Mouse (Mus musculus) T-helper 2 cell (primary cell): Measurements from ENCODE around the gene Plin4.
"Not testable (repeated sequence)": the region's sequence is repeated elsewhere in the genome, so short reads cannot be mapped to it uniquely, and the experiment has no call there.

Source experiments
- in situ Hi-C: fragments of 300-600 bp; cut with MboI, MseI; formaldehyde crosslinking; loops from one replicate; pipeline ENCODE4 v1.15.1; 2025; ENCODE audit warnings: high pct_unique_total_duplicates

Gene Plin4

DNA sequence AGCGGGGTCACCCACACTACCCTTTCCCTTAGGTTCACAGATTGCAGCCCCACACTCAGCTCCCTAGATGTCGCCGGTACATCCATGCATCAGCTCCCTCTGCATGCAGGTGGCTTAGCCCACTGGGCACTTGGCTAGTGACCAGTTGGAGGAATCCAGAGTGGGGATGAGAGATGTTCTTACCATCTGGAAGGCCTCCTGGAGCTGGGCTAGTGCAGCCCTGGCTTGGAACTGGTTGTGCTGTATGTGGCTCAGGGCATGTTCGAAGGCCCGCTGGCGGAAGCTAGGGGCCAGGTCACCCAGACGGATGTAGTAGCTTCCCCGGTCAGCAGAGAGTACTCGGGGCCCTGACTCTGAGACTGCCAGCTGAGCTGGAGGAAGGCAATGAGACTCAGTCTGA, 6.7 kb downstream of the Plin4 start:
- in situ Hi-C loops: loop anchor here (10.0 kb wide), 1 partner anchor 282 kb away; no protein-coding TSS in a partner anchor

DNA sequence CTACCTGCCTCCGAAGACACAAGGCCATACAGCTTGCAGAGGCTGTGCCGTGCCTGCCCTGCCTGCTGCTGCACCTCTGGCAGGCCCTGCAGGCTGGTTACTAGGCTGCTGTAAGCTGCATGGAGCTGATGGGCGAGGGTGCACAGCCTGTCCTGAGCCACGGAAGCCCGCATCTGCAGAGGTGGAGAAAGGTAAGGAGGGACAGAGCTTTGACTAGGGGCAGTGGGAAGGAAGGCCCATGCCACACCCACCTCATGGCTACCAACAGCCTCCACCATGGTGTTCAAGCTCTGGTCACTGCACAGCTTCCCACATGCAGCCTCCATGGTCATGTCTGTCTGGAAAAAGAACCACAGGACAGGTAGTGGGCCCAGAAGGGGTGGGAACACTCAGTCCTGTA, 7.4 kb downstream of the Plin4 start:
- in situ Hi-C loops: loop anchor here (10.0 kb wide), 1 partner anchor 283 kb away; no protein-coding TSS in a partner anchor

DNA sequence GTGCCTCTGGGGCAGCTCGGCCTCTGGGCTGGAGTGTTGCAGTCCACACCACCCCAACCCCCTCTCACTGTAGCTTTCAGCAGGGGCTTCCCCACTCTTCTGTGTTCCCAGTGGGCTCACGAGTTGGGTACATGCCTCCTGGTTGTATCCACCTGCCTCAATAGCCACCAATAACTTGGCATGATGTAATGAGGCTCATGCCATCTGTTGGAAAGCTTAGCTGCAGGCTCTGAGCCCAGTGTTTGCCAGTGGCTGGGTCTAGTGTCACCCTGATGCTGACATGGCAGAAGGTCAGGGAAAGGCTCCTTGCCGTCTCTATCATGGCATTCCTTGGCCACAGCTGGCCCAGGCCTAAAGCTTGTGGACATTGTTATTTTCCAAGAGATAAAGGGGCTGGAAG, 8.8 kb downstream of the Plin4 start:
- in situ Hi-C loops: loop anchor here (10.0 kb wide), 1 partner anchor 284 kb away; no protein-coding TSS in a partner anchor

DNA sequence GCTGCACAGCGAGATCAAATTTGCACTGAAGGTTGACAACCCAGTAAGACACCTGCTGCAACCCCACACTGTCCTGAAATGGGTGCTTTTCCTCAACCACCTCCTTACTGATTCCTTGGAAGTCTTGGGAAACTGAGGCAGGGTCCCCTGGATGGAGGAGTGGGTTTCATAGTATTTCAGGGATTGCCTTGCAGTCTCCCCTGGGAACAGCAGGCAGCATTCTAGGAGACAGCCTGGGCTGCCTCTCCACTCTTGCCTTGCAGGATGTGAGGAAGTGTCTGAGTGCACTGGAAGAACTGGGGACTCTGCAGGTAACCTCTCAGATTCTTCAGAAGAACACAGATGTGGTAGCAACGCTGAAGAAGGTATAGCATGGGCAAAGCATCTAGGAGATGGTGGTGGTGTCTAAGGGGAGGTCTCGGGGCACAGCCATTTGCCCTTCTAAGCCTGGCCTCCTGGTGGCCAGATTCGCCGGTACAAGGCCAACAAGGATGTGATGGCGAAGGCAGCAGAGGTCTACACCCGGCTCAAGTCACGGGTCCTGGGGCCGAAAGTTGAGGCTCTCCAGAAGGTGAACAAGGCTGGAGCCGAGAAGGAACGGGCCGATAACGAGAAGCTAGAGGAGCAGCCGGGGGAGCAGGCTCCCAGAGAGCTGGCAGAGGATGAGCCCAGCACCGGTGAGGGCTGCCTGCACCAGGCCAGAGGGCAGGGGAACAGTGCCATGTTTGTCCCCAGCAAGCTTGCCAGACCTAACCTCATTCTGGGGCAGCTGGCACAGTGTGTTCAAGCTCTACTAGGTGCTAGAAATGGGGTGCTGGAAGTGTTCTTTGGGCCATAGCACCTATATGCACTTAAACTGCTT, 10.7 kb downstream of the Plin4 start:
- in situ Hi-C loops: no loop called here

DNA sequence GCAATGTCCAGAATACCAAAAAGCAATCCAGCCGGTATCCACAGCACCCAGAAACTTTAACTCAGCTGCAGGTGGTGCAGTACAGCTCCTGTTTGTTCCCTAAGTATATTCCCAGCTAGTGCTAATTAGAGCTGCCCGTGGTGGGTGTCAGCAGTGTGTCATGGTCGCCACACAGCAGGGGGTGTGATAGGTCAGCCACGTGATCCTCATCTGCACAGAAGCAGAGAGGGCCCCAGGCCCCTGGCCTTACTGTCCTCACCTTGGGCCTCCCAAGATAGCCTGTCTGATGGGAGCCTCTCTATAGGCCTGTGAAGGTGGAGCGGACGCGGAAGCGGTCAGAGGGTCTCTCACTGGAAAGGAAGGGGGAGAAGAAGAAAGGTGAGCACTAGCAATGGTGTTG, 11.4 kb downstream of the Plin4 start:
- in situ Hi-C loops: no loop called here

DNA sequence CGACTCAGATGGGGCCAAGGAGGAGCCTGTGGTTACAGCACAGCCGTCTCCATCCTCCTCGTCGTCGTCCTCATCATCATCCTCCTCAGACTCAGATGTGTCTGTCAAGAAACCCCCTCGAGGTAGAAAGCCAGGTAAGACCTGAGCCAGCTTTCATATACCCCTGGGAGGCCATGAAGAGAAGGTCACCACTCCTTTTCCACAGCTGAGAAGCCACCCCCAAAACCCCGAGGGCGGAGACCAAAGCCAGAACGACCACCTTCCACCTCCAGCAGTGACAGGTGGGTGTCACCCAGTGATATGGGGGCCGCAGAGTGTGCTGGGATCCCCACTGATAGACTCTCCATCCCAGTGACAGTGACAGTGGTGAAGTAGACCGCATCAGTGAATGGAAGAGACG, 12.7 kb downstream of the Plin4 start:
- in situ Hi-C loops: no loop called here

DNA sequence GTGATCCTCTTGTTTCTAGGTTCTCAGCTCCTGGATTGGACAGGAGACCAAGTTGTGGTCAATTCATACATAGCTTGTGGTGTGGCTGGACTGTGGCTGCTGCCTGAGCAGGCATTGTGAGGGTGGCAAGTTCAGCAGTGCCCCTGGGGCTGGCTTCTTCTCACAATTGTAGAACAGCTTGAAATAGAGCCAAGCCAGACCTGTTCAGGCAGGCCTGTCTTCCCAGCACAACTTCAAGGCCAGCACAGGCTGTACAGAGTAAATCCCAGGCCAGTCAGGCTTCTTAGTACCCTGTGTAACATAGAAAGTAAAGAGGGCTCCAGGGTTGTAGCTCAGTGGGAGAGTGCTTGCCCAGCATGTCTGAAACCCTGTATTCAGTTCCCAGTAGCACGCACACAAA, 16.8 kb downstream of the Plin4 start:
- in situ Hi-C loops: no loop called here

DNA sequence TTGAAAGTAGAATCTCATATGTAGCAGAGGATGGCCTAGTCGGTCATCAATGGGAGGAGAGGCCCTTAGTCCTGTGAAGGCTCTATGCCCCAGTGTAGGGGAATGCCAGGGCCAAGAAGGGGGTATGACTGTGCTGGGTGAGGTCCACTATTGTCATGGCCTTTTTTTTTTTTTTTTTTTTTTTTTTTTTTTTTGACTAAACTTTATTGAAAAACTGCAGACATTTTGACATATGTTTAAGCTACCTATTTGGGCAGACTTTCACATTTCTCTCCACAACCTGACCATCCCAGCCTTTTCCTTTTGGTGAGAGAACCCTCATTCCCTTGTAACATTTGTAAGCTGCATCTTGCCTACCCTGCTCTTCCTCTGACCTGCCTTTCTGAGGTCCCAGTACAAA, 17.3 kb downstream of the Plin4 start:
- in situ Hi-C loops: no loop called here

DNA sequence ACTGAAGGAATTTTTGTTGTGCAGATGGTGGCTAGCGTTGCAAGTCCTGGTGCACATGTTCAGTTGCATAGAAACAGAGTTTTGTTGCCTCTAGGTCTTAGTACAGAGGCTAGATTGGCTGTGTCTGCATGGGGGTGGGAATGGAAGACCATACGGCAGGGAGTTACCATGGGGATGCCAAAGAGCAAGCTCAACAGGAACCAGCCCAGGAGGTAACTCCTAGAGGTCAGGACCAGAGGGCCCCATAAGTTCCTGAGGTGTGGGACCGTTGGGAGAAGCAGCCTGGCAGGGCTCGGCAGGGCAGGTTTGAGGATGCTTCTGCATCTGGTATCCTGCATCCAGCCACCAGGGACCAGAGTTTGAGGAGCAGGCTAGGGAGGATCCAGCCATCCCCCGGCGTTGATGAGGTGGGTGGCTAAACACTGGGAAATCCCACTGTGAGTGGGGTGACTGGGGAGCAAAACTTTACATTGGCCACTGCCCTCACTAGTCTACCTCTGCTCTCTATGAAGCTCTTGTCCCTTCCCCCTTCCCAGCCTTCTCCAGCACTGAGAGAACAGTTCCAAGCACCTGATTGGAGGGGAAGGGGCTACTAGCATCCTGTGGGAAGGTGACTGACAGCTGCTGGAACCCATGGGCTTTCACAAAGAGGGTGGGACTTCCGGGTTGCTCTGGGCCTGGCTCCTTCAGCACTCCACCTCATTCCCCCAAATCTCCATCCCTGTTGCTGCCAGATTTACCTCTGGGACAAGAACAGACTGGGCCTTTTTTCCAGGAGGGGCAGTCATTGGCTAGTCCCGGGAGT, 28.6 kb downstream of the Plin4 start:
- in situ Hi-C loops: no loop called here

DNA sequence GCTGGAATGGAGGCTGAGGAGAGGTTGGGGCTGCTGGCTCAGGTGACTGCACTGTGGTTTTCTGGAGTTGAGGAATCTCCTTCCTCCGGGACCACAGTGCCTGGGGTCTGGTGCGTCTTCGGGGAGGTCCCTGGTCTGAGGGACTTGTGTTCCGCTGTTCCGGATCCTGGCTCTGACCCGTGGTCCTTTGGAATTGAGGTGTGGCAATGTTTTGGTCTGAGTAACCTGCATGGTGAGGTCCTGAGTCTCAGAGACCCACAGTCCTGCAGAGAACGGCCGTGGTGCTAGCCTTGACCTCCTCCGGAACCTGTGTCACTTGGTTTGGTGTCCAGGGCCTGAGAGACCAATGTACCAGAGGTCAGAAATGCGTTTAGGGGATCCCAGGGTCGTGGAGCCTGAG, 29.7 kb downstream of the Plin4 start:
- in situ Hi-C loops: loop anchor here (5.0 kb wide), 1 partner anchor 43 kb away; the partner anchor contains the start of gene Sh3gl1

DNA sequence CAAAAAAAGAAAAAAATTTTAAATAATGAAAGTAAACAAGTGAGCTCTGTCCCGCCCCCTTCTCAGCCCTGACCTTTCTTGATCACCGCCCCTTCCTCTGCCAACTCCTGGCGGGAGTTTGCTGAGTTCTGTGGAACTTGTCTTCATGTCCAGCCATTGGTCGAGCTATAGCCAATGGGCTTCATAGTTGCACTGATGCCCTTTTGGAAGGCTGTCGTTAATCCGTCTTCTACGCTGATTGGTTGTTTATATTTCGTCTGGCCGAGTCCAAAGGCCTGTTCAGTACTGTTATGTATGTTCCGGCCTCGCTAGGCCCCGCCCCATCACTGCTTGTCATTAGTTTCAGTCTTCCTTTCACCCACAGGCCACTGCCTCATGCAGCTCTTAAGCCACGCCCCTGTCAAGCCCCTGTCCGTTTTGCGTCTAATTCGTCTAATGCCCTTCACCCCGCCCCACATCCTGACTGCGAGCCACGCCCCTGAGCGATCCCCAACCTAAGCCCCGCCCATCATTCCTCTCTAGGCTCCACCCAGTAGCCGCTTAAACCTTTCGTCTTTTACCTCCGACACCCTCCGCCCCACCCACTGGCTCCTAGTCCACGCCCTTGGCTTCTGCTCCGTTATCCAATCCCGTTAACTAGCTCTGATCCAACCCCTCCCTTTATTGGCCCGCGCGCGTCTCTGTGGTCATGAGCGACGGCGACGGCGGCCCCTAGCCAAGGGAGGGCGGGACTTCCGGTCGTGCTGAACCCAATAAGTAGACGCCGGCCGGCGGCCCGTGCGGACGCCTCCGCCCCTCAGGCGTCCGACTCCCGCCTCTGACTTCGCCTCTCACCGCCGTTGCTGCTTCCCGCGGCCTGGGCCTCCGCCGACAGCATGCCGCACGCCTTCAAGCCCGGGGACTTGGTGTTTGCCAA, 30.5 kb downstream of the Plin4 start, which contains the start of gene Hdgfl2:
Gene Hdgfl2 (plus strand): TSS at position 755 of the 916 bp plus-strand sequence.
- in situ Hi-C loops: loop anchor here (5.0 kb wide), 1 partner anchor 42 kb away; the partner anchor contains the start of gene Sh3gl1

DNA sequence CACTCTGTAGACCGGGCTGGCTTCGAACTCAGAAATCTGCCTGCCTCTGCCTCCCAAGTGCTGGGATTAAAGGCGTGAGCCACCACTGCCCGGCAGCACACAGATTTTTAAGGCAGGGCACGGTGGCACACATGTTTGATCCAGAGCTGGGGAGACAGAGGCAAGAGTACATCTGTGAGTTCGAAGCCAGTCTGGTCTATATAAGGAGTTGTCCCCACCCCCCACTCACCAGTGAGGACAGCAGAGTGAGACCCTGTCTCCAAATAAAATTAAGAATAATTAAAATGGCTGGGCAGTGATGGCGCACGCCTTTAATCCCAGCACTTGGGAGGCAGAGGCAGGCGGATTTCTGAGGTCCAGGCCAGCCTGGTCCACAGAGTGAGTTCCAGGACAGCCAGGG, 31.2 kb downstream of the Plin4 start:
- in situ Hi-C loops: loop anchor here (5.0 kb wide), 1 partner anchor 41 kb away; the partner anchor contains the start of gene Sh3gl1

DNA sequence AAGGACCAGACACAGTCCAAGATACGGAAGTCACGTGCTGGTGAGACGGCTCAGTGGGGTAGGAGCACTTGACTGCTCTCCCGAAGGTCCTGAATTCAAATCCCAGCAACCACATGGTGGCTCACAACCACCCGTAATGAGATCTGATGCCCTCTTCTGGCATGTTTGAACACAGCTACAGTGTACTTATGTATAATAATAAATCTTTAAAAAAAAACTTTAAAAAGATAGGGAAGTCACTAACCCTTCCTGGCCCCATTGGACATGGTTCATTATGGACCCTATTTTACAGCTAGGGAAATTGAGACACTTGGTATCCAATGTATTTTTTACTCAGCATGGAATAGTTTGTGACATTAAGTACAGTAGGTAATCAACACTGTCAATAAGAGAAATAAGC, 32.1 kb downstream of the Plin4 start:
- in situ Hi-C loops: loop anchor here (5.0 kb wide), 1 partner anchor 40 kb away; the partner anchor contains the start of gene Sh3gl1

DNA sequence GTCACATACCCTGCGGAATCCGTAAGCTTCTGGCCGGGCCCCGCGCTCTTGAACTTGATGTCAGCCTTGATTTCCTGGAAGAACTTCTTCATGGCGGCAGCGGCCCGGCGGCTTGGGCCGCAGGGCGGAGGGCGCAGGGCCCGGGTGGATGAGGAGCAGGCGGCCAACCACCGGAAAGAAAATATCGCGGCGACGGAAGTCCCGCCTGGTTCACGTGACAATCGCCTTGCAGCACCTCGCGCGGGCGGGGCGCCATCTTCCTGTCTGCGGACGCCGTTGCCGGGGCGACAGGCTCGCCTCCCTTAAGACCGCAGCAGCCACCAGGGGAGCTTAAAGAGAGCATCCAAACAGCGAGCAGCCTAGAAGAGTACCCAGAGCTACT, 34.8 kb downstream of the Plin4 start, which contains the start of gene Ubxn6:
Gene Ubxn6 (minus strand): TSS at position 202 of the 382 bp plus-strand sequence.
- in situ Hi-C loops: loop anchor here (5.0 kb wide), 1 partner anchor 38 kb away; the partner anchor contains the start of gene Sh3gl1

DNA sequence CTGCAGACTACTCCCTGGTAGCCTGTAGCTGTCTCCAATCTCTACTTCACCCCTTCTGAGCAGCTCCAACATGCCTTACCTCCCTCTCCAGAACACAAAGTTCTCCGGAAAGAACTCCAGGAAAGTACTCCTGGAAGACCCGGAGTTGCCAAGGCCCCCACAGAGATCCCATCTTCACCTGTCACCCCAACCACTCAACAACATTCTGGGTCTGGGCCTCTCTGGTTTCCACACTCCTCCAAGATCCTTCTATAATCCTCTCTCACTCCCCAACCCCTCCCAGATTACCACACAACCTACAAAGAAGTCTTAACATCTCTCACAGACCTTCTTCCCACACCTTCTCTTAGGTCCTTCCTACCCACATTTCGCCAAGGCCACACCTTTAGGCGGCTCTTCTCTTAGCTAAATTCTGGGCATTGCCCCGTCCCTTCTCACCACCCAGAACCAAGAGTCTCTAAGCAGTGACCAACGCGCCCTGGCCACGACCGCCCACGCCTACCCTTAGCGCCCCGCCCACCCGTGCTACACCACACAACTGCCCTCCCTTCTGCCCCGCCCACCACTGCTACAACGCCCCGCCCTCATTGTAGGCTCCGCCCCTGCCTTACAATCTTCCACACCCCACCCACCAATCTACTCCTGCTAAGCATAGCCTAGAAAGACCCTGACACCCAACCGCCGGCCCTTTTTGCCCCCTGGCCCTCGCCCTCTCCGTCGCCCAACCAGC, 35.3 kb downstream of the Plin4 start:
- in situ Hi-C loops: no loop called here

DNA sequence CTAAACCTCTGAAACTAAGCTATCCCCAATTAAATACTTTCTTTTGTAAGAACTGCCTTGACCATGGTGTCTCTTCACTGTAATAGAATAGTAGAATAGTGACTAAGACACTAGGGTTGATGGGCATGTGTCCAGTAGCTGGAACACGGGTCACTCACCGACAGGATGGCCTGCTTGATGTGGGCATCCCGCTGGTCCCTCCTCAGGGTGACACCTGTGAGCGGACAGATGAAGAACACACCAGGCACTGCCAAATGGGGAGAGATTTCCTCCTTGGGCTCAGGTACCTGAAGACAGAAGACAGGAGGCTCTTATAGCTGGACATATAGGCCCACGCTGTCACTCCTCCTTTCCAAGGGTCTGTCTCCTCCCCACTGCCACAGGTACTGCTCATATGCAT, 37.4 kb downstream of the Plin4 start:
- in situ Hi-C loops: no loop called here

DNA sequence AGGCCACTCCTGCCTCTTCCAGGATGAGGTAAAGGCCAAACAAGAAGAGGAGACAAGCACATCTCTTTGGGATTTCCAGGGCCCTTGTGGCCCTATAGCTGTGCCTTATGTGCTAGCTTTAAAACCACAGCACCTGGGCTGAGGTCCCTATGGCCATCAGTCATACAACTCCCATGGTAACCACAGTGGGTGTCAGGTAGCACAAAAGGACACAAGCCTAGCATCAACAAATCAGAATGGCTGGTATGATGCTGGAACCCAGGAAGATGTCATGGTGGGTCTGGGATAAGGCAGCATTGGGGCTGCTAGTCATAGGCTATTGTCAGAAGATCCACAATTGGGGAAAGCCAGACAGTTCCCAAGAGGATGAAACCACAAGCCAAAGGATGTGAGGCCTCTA, 38.5 kb downstream of the Plin4 start:
- in situ Hi-C loops: no loop called here

DNA sequence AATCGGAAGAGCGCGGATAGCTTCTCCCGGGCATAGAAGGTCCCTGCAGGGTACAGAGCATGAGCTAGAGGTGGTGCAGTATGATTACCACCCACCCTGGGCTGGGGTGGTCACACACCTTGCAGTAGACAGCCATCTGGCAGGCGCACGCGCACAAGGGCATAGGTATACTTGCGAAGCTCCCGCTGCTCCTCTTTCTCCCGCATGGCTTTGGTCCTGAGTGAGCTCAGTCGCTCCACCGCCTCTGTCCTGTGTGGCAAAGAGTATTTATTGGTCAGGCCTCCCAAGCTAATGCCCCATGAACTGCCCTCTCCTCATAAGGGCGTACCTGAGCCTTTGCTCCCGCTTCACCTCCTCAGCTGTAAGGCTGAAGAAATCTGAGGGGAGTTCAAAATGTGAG, 40.5 kb downstream of the Plin4 start:
- in situ Hi-C loops: no loop called here

DNA sequence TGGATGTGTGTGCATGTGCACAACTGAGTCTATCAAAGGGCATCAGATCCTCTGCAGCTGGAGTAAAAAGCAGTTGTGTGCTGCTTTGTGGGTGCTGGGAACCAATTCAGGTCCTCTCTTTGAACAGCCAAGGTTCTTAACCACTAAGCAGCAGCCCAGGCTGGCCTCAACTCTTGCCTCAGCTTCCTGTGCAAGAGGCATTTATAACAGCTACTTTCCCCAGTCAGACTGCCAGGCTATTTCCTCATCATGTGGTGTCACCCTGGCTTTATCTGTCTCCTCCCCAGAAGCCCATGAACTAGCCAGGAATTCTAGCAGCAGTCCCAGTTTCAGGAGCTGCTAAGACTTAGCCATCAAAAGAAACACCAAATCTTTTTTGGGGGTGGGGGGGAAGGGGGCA, 43.2 kb downstream of the Plin4 start:
- in situ Hi-C loops: no loop called here

DNA sequence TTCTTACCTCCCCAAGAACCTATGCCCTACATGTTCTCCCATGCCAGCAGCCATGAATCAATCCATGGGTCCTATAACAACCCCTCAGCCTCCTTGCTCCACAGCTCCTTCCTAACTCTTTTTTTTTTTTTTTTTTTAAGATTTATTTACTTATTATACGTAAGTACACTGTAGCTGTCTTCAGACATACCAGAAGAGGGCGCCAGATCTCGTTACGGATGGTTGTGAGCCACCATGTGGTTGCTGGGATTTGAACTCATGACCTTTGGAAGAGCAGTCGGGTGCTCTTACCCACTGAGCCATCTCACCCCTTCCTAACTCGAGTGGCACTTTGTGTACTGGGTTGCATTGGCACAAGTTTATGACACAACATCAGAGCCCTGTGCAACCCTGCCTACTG, 43.9 kb downstream of the Plin4 start:
- in situ Hi-C loops: not testable (repeated sequence)
